Mouse (Mus musculus) CD8-positive naive resting alpha-beta T cell, adult 2 months (primary cell): ENCODE measurements around the gene Irx3.

Experiments used
- DNase-seq, 2 experiments: peaks; one replicate each; pipeline ENCODE4 v3.0.0; 2022; ENCODE audit warnings: low read depth in 2 of 2, low spot score in 2 of 2

The Irx3 gene

GRCm38 (mm10) chr8:91801839-91802238 is at the start of gene Irx3:
Gene Irx3 (minus strand): TSS chr8:91802067.
- DNase-seq, result no peak

DNA sequence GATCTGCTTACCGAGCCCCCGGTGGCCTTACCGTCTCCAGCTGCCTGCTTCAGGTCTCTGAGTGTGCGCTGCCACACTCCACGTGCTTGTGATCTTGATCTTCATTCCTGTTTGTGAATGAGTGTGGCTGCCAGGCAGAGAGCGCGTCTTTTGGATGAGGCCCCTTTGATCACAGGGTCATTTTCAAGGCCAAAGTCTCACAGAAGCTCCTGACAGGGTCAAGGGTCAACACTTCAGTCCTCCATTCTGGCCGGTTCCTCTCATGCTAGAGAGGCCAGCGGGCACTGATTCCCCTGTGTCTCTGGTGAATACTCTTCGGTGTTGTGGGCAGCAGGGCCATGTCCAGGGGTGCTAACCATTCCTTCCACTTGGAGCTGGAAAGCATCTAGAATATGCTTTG is 49.5 kb upstream of the Irx3 start:
- no peak for DNase-seq

GRCm38 (mm10) chr8:91849984-91850383 is 48.1 kb upstream of the Irx3 start:
- DNase-seq, result no peak

DNA sequence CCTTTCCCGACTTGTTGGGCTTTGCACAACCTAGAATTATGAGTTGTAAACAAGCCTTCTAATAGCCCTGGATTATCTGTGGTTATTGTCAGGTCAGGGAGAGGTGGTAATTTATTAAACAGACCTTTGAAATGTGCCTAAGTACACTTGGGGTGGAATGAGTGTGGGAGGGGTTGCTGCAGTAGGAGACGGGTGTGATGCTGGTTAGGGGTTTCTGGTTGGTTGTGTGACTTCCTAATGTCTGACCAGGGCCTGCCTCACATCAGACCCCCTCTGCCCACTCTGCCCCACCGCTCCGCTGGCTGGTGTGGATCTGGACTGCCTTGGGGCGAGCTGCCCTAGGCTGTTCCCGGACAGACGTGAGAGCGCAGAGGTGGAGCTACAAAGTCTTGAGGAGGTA is 47.7 kb upstream of the Irx3 start:
- no peak for DNase-seq

- DNase-seq, result no peak
These were observed 43.8 kb upstream of the Irx3 start for GRCm38 (mm10) chr8:91845641-91846040.

DNA sequence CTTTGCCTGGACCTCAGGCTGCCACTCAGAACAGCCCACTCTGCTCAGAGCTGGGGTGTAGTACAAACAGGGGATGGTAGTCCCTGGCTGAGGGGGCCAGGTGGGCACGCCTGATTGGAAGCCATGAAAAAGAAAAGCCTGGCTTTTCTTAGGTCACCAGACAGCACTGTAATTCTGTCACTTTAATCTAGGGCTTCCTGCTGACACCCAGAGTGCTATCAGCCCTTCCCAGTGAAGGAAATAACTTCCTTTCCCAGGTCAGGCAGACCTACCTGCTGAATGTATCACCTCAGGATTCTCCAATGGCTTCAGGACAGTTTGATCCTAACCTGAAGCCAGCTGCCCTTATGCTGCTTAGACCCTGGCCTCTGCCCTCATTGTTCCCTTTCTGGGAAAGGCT is 35.3 kb upstream of the Irx3 start:
- DNase-seq, result no peak

GRCm38 (mm10) chr8:91836685-91837084 is 34.8 kb upstream of the Irx3 start:
- no peak for DNase-seq

DNA sequence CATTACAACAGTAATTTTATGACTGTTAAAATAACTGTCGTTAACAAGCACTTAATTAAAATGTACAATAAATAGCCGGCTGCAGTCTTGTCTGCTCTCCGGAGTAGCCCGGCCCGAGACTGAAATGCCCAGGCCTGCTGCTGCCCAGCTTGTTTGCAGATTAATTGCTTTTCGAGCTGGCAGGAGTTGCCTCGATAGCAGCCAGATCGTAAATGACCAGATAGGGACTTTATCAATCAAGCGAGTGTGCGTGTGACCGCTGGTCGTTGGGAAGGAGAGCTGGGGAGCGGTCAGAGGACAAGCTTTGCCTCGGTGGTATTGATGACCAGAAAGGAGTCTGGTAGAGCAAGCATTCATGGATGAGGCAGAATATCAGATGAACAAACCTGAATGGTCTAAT is 25.8 kb upstream of the Irx3 start:
- no peak for DNase-seq

- DNase-seq, result no peak
These were observed 25.3 kb upstream of the Irx3 start for GRCm38 (mm10) chr8:91827192-91827591.

DNA sequence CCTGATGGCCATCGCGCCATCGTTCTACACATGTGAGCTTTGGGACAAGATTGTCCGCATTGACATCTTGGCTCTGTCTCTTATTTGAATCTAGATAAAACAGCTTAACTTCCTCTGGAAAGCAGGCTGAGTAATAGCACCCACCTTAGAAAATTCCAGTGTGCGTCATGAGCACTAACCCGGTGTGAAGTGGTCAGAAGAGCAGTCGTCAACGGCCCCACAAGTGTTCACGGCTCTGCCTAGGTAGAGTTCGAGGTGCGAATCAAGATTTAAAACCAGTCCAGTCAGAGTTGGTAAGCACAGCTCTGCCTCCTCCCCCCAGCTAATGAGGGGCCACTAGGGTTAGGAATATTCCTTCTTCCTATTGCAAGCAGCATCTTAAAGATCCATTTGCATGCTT is 21.5 kb upstream of the Irx3 start:
- no peak for DNase-seq

GRCm38 (mm10) chr8:91822746-91823145 is 20.9 kb upstream of the Irx3 start:
- DNase-seq, result no peak

DNA sequence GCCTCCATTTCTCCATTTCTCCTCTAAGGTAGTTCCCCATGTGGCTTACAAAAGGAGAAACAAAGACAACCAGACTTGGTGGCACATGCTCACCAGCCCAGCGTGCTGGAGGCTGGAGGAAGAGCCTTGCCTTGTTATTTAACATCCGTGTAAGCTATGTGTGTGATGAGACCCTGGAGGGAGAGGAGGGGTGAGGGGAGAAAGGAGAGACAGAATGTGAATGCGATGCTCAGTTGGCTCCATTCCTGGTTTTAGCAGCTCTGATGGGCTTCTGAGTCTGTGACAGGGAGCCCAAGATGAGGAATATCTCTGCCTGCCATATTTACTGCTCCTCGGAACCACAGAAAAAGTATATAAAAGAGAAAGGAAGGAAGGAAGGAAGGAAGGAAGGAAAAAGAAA is 20.1 kb upstream of the Irx3 start:
- DNase-seq, result no peak

GRCm38 (mm10) chr8:91819778-91820177 is 17.9 kb upstream of the Irx3 start:
- DNase-seq, result no peak

GRCm38 (mm10) chr8:91818784-91819183 is 16.9 kb upstream of the Irx3 start:
- DNase-seq, result no peak

DNA sequence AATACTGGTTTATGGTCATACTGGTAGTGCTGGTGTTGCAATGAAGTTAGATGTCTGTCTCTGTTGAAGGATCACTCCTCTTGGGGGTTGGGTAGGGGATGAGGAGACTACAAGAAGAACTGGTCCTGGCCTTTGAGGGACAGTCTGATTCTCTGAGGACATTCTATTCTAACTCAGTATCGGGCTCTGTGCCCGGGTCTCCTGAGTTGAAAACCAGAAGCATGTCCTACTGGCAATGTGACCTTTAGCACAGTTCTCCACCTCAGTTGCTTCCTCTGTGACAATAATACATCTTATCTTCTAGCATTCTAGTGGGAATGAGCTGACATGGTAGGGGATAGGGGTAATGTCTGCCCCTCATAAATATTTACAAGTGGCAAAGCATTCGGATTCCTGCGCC is 12.2 kb upstream of the Irx3 start:
- DNase-seq, result no peak

- no peak for DNase-seq
These were observed 4.9 kb upstream of the Irx3 start for GRCm38 (mm10) chr8:91806720-91807241.

DNA sequence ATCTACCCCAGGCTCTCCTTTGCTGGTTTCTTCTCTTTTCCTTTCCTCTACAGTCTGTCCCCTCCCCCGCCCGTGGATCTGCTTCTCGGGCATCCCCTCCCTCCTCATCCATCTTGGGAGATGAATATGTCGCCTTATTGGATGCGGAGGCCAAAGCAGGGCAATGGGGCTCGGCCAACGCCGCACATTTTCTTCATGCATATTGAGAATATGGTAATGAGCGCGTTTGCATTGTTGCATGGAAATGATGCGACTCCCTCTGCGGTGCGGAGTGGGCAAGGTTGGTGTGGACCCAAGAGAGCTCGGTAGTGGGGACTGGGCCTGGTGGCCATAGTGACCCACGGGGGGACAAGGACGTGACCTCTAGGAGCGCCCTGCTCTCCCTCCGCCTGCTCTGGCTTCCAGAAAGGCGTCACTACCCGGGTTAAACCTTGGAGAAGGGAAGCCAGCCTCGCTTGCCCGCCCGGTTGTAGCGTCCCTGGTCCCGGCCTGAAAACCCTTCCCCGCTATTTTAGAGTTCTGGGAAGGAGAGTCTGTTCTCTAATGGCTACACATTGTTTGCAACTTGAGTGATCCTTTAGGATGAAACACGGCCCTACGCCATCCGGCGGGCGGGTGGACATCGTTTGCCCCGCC is 4.3 kb upstream of the Irx3 start:
- DNase-seq, result no peak

DNA sequence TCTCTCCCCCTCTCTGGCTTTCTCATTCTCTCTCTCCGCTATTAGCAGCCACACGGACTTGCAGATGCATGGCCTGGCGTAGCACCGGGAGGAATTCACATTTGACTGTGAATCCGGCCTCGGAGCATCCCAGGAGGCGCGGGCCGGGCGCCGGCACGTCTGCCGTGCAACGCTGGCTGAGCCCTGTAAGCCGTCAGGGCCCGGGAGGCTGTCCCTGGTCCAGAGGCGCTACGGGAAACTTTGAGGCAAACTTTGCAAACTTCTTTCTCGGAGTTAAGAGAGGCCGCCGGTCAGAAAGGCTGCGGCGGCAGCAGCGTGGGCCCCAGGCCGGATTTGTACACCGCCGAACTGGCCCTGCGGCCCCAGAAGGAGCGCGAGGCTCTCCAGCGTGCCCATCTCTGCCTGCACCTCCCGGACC is 3.4 kb upstream of the Irx3 start:
- DNase-seq, result no peak

DNA sequence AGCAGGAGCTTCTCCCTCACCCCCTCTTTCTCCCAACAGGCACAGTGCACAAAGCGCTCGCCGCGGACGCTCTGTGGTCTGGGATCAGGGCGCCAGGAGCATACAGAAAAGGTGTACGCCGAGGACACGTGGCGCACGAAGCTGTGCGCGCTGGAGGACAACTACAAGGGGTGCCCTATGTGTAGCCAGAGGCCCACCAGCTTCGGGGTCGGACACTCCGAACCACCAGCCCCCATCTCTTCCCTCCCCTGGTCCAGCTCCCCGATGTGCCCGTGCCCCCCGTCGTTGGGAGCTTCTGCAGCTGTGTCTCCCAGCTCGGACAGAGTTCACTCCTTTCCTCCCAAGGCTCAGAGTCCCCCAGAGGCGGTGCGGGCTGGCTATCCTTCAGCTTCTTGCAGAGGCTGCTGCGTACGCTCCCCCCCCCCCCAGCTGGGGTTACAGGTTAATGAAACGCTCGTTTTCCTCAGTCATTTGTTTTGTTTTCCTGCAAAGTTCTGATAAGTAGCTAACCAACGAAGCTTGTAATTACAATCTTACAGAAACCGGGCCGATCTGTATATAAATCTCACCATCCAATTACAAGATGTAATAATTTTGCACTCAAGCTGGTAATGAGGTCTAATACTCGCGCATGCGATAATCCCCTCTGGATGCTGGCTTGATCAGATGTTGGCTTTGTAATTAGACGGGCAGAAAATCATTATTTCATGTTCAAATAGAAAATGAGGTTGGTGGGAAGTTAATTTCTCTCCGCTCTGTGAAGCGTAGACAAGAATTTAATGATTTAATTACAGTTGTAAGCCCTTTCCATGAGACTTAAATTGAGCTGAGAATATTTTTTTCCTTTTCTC is 2.8 kb upstream of the Irx3 start:
- DNase-seq, result no peak

GRCm38 (mm10) chr8:91803515-91804402 is 1.9 kb upstream of the Irx3 start:
- no peak for DNase-seq
